Mouse (Mus musculus) brain, adult 10 weeks (tissue): ENCODE data around the gene Mageb18. TPM values are rescaled to one million over a fixed set of nuclear protein-coding genes. Genes with fewer than 3 reads are reported as not detected.

Experiments
- polyA plus RNA-seq: library from polyadenylated mRNA; stranded (reverse); fragments of 350-450 nt; fragmentation: Illumina TruSeq; extraction: RNeasy Lipid Tissue Mini Kit (QIAGEN cat#74804); gene quantifications from one replicate; pipeline ENCODE4 v1.2.3, GENCODE M21; 2015; ENCODE audit warnings: low read depth, low replicate concordance

Gene Mageb18
- not detected for polyA plus RNA-seq

GRCm38 (mm10) chrX:92599472-92599871 lies at the start of gene Mageb18:
Mageb18 (minus strand) TSS chrX:92599572.

GRCm38 (mm10) chrX:92489649-92490048 lies 109.7 kb downstream of the Mageb18 start, which contains the start of gene Gm5941:
Gm5941 (plus strand) TSS chrX:92489949.

Other genes with a start within 250 kb of the Mageb18 start
- not detected for gene Gm5941, start 109.6 kb downstream of the Mageb18 start, polyA plus RNA-seq